Mouse (Mus musculus): ENCODE data around the gene Opn3.

The Opn3 gene

DNA sequence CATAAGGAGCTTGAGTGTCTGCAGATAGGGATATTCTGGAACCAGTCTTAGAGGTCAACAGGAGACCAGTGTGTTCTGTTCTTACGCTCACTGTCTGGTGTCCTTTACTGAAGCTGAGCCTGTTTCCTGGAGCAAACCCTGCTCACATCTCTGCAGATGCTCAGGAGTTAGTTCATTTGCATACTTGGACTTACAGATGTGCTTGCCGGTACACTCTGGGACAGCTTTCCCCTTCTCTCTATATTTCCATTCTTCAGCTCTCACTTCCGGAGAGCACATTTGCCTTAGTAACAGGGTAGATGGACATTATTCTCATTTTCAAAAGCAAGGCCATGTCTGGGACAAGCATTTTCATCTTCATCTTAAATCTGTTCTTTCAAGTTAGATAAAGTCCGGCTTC is 44.0 kb downstream of the Opn3 start:
- DNase-seq (ENCODE audit: low spot score): no peak

- no peak for DNase-seq (ENCODE audit: low spot score)
Measured at GRCm38 (mm10) chr1:175646952-175647351, 45.6 kb downstream of the Opn3 start.

DNA sequence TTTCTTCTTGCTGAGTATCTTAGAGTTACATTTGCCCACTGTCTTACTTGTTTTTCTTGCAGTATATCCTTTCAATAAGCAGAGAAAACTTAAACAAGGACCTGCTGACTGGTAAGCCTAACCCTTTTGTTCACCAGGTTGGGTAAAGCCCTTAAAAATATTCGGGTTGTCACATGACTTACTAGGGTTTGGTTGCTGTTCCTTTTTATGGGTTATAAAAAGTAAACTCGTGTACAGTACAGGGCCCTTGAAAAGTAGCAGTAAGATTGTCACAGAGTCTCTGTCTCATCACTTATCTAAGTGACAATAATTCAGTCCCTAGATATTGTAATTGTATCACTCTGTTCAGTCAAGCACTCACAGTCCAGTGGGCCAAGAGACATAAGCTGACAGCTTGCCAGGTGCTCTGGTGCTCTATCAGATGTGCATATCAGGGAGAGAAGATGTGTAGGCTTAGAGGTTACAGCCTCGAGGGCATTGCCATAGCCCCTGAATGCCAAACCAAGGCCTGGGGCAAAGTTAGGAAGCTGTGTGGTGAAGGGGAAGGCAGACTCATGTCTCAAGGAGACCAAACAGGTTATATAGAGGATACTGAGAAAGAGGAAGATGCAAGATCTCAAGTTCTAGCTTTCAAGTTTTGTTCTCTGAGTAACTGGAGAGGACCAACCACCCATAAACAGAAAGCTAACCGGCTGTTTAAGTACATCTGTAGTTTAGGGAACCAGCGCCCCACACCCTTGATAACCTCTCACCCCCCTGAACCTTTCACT is 48.9 kb downstream of the Opn3 start:
- DNase-seq (ENCODE audit: low spot score): no peak

- no peak for DNase-seq (ENCODE audit: low spot score)
Measured at GRCm38 (mm10) chr1:175640435-175641150, 52.0 kb downstream of the Opn3 start.

DNA sequence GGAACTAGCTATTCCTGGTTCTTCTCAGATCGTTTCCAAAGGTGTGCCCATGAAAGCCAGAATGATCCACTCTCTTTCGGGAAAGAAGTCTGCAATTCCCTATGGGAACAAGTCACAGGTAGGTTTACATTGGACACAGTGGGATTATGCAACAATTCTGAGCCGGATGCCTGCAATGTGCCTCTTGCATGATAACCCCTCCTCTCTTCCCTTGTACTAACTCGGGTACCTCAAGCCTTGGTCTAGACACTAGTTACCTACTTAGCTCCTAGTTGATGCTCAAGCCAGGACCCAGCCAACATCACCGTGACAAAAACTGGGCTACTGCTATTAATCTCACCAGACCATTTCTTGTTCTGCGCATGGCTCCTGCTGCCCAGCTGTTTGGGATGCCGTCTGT is 53.5 kb downstream of the Opn3 start:
- DNase-seq (ENCODE audit: low spot score): no peak

GRCm38 (mm10) chr1:175637677-175638076 is 54.9 kb downstream of the Opn3 start:
- DNase-seq (ENCODE audit: low spot score): no peak

- no peak for DNase-seq (ENCODE audit: low spot score)
Measured at GRCm38 (mm10) chr1:175632470-175632869, 60.1 kb downstream of the Opn3 start.

DNA sequence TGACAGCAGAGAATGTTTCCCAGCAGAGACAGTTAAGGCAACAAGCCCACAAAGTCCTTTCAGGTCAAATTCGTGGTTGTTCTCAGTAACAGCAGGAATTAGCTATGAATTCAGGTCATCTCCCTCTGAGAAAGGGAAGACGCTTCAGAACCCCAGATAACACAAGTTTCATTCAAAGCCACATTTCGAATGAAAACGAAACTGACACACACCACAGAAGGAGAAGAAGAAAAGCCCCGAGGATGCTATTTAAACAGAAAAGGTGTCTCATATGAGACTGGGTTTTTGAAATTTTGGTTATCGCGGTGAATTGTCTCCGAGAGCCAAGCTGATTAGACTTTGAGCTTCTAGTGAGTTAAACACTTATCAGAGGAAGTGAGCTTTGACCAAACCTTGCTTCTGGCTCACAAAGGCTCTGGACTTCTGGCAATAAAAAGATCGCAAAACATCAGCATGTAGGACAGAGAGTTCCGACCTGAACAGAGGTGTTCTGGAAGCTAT is 60.8 kb downstream of the Opn3 start:
- no peak for DNase-seq (ENCODE audit: low spot score)

DNA sequence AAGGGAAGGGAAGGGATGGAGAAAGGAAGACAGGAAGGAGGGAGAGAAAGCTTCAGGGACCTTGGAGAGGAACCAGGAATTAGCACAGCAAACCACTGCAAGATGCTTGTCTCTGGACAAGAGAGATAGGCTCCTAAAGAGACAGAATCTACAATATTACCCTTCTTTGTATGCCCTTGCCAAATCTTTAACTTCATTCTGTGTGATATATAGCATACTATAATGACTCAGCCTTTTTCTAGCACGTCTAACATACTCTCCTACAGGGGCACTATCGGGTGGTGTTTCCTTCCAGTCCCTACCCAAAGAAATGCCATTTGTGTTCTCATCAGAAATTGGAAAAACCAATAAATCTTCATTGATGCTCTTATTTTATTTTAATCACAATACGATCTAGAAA is 61.5 kb downstream of the Opn3 start:
- no peak for DNase-seq (ENCODE audit: low spot score)

DNA sequence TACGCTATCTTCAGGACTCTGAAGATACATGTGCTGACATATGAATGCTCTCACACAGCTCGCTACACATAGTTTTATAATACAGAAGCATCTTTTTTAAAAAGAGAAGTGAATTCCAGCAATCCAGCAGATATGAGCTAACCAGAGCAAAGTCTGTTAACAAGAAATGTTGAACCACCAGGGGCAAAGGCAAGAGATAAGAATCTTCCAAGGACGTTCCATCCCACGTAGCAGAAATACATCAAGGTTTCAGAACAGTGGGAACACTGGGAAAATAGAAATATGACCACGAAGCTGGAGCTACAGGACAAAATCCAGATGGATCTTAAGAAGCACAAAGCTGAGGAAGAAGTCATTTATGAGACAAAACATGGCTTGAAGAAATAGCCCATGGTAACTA is 62.2 kb downstream of the Opn3 start:
- DNase-seq (ENCODE audit: low spot score): no peak

- DNase-seq (ENCODE audit: low spot score): no peak
Measured at GRCm38 (mm10) chr1:175629248-175629647, 63.3 kb downstream of the Opn3 start.

DNA sequence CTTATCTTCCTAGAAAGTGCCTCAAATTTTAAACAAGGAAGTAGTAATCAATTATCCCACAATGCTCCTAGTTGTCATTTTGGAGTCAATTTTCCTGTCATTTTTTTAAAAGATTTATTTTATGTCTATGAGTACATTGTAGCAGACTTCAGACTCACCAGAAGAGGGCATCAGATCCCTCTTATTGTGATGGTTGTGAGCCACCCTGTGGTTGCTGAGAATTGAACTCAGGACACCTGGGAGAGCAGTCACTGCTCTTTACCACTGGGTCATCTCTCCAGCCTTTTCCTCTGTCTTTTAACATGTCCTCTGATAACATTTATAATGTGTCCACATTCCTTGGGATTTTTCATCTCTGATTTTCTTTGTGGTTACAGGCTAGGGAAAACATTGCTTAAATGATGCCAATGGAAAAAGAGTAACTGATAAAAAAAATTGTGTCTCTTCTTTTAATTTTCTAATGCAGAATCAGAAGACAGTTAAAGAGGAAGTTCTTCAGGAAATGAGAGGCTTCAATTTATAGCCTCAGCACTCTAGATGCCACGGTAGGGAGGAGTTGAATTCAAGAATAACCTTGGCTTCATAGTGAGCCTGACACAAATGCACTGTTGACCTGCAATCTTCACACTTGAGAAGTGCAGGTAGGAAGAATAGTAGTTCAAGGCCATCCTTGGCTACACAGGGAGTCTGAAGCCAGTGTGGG is 66.4 kb downstream of the Opn3 start:
- DNase-seq (ENCODE audit: low spot score): peak; percentile 19

DNA sequence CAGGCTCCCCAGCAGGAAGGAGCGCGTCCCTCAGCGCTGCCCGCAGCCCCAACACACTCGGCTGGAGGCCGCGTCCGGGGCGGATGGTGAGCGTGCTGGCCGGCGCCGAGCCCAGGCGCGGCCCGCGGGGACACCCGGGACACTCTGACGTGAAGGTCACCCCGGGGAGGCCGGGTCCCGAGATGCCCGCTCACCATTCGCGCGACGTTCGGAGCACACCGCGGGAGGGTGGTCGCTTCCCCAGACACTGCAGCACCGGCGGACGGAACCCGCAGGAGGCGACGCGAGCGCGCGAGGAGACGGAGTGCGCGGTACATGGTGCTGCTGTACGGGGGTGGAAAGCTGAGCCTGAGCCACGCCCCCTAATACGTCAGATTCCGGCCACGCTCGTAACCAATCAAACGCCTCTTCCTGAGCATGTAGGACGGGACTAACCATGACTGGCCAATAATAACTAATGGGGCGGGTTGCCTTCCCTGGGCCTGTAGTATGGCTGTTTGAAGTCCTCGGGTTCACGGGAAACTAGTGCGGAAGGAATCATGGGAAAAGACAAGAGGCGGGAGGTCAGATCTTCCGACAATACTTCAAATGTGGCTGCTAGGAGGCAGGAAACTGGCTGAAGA is 67.2 kb downstream of the Opn3 start, which contains the start of gene Fh1:
Gene Fh1, minus strand, starts transcription at position 379 of the 623 bp plus-strand sequence.
- DNase-seq (ENCODE audit: low spot score): peak; percentile 97

DNA sequence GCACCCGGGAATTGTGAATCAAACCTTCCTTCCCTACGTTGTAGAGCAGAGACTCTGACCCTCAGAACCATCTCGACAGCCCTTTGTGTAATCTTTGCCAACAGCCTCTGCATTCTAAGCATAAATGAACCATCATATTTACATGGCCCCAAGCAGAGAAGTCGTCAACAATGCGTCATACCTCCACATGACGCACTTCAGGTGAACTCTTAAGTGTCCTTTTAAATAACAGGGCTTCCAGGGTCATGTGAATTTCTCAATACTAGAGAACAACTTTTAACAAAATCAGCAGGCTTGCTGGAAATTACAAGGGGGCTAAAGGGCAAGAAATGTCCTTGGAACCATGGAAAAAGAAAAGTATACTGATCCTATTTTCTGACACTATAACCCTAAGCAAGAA is 68.9 kb downstream of the Opn3 start:
- DNase-seq (ENCODE audit: low spot score): no peak

DNA sequence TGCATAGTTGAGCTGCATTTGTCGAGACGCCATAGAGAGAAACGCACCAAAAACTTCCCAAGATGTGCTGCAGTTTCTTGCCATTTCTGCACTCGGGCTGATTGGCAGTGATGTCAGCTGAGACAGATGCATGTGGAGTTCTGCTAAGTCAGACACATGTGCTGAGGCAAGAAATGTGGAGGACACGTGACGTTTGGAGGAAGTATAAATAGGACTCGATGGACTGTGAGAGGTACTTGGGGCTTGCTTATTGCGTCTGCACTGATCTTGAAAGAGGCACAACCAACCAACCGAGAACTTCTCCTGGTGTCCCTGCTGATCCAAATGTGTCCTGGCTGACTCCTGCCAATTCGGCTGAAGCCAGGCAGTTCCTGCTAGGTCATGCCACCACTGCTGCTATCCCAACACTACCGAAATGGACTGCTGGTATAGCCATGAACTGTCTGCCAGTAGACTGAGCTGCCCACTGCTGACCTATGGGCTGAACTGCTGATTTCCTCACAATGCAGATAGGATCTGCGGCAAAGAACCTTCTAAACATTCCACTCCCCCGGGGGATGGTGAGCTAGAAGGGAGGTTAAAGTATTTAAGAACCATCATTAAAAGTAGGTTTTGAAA is 72.7 kb downstream of the Opn3 start, which contains the start of gene Kmo:
Gene Kmo, plus strand, starts transcription at position 568 of the 618 bp plus-strand sequence.
- no peak for DNase-seq (ENCODE audit: low spot score)

DNA sequence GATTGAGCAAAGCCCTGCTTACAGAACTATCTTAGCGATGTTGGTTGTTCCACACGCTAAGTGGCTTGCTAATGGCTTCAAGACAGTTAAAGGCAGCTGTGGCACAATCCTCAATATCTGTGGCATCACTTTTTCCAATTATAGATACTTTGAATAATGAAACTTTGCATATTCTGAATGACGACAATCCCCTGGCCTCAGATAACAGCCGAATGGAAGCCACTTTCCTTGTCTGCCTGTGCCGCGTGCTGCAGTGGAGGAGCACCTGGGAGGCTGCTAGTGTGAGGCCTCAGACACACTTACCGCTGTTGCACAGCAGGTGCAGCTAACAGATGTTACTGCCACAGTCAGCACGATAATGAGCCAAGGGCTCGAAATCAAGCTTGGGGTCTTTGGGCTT is 77.6 kb downstream of the Opn3 start:
- DNase-seq (ENCODE audit: low spot score): no peak

All from layer of hippocampus, adult 11-12 months (tissue).